Mouse (Mus musculus): ENCODE results near the gene Ldoc1. TPM values are rescaled to one million over a fixed set of nuclear protein-coding genes. Genes with fewer than 3 reads are reported as not detected.

Gene Ldoc1
- polyA plus RNA-seq (2012; fragmentation: generic; extraction: Trizol) = not detected
- long read RNA-seq, experiment 1 = 0 reads
- long read RNA-seq, experiment 2 = 0 reads

GRCm38 (mm10) chrX:61709302-61710033 lies at the start of gene Ldoc1:
TSS of gene Ldoc1 (plus strand) at chrX:61709497.
- H3K4me3 ChIP-seq (ENCODE audit: insufficient read depth, poor library complexity, severe bottlenecking) = no peak within 1 kb of the TSS
- H3K27me3 ChIP-seq (ENCODE audit: control insufficient read depth, insufficient read depth, insufficient read length) = no peaks in the 10 kb centered on the region
- H3K79me2 ChIP-seq (ENCODE audit: control insufficient read depth, insufficient read depth) = no peaks in the 10 kb centered on the region
- H3ac ChIP-seq (ENCODE audit: control insufficient read depth, insufficient read length, low read depth) = no peak within 1 kb of the TSS
- H3K36me3 ChIP-seq (ENCODE audit: control insufficient read depth, insufficient read depth) = no peaks in the 10 kb centered on the region
- TF ChIP-seq CEBPB (IDR thresholded peaks at IDR 0.05; ENCODE audit: low read depth) = no peak
- TF ChIP-seq USF1 (IDR thresholded peaks at IDR 0.05; ENCODE audit: low read depth) = no peak
- TF ChIP-seq MYOG (IDR thresholded peaks at IDR 0.05; ENCODE audit: control insufficient read depth, extremely low read depth, insufficient read length) = no peak
- no peak for TF ChIP-seq MYOD1 (IDR thresholded peaks at IDR 0.05; ENCODE audit: control insufficient read depth, insufficient read length, low read depth)
- TF ChIP-seq MAX (IDR thresholded peaks at IDR 0.05) = no peak
- TF ChIP-seq CTCF (IDR thresholded peaks at IDR 0.05; ENCODE audit: control insufficient read depth, insufficient read depth, insufficient read length) = no peak
- no peak for TF ChIP-seq FOSL1 (IDR thresholded peaks at IDR 0.05; ENCODE audit: insufficient read depth, low read length, poor library complexity, severe bottlenecking)
- H3K79me3 ChIP-seq (ENCODE audit: low read depth) = no peaks in the 10 kb centered on the region

GRCm38 (mm10) chrX:61710131-61710530 lies 834 bp downstream of the Ldoc1 start:
- no peak overlapping the region for H3ac ChIP-seq (ENCODE audit: control insufficient read depth, insufficient read length, low read depth)
- no peaks in the 10 kb centered on the region for H3K36me3 ChIP-seq (ENCODE audit: control insufficient read depth, insufficient read depth)
- no peaks in the 10 kb centered on the region for H3K79me3 ChIP-seq (ENCODE audit: low read depth)
- no peak overlapping the region for H3K4me3 ChIP-seq (ENCODE audit: insufficient read depth, poor library complexity, severe bottlenecking)
- no peaks in the 10 kb centered on the region for H3K27me3 ChIP-seq (ENCODE audit: control insufficient read depth, insufficient read depth, insufficient read length)
- no peak for TF ChIP-seq CTCF (IDR thresholded peaks at IDR 0.05; ENCODE audit: control insufficient read depth, insufficient read depth, insufficient read length)
- no peak for TF ChIP-seq CEBPB (IDR thresholded peaks at IDR 0.05; ENCODE audit: low read depth)
- no peak for TF ChIP-seq FOSL1 (IDR thresholded peaks at IDR 0.05; ENCODE audit: insufficient read depth, low read length, poor library complexity, severe bottlenecking)
- TF ChIP-seq MYOD1 (IDR thresholded peaks at IDR 0.05; ENCODE audit: control insufficient read depth, insufficient read length, low read depth) = no peak
- no peaks in the 10 kb centered on the region for H3K79me2 ChIP-seq (ENCODE audit: control insufficient read depth, insufficient read depth)

- Histone ChIP-seq H3ac (ENCODE audit: control insufficient read depth, insufficient read length, low read depth) (no peak overlapping the region), H3K79me2 (ENCODE audit: control insufficient read depth, insufficient read depth) (no peaks in the 10 kb centered on the region), H3K27me3 (ENCODE audit: control insufficient read depth, insufficient read depth, insufficient read length) (no peaks in the 10 kb centered on the region), H3K79me3 (ENCODE audit: low read depth) (no peaks in the 10 kb centered on the region), H3K36me3 (ENCODE audit: control insufficient read depth, insufficient read depth) (no peaks in the 10 kb centered on the region), H3K4me3 (ENCODE audit: insufficient read depth, poor library complexity, severe bottlenecking) (no peak overlapping the region)
- TF ChIP-seq CEBPB (IDR thresholded peaks at IDR 0.05; ENCODE audit: low read depth) (no peak), MYOD1 (IDR thresholded peaks at IDR 0.05; ENCODE audit: control insufficient read depth, insufficient read length, low read depth) (no peak), CTCF (IDR thresholded peaks at IDR 0.05; ENCODE audit: control insufficient read depth, insufficient read depth, insufficient read length) (no peak), MYOG (IDR thresholded peaks at IDR 0.05; ENCODE audit: control insufficient read depth, extremely low read depth, insufficient read length) (no peak), USF1 (IDR thresholded peaks at IDR 0.05; ENCODE audit: low read depth) (no peak), MAX (IDR thresholded peaks at IDR 0.05) (no peak), FOSL1 (IDR thresholded peaks at IDR 0.05; ENCODE audit: insufficient read depth, low read length, poor library complexity, severe bottlenecking) (no peak)
These were observed 13.2 kb downstream of the Ldoc1 start for GRCm38 (mm10) chrX:61722281-61723028.

GRCm38 (mm10) chrX:61723029-61723980 lies 14.0 kb downstream of the Ldoc1 start:
- H3K4me3 ChIP-seq (ENCODE audit: insufficient read depth, poor library complexity, severe bottlenecking) = no peak overlapping the region
- no peaks in the 10 kb centered on the region for H3K79me2 ChIP-seq (ENCODE audit: control insufficient read depth, insufficient read depth)
- no peak for TF ChIP-seq USF1 (IDR thresholded peaks at IDR 0.05; ENCODE audit: low read depth)
- no peak for TF ChIP-seq CEBPB (IDR thresholded peaks at IDR 0.05; ENCODE audit: low read depth)
- TF ChIP-seq MAX (IDR thresholded peaks at IDR 0.05) = no peak
- no peak for TF ChIP-seq CTCF (IDR thresholded peaks at IDR 0.05; ENCODE audit: control insufficient read depth, insufficient read depth, insufficient read length)
- no peak for TF ChIP-seq MYOG (IDR thresholded peaks at IDR 0.05; ENCODE audit: control insufficient read depth, extremely low read depth, insufficient read length)
- TF ChIP-seq MYOD1 (IDR thresholded peaks at IDR 0.05; ENCODE audit: control insufficient read depth, insufficient read length, low read depth) = no peak
- no peak for TF ChIP-seq FOSL1 (IDR thresholded peaks at IDR 0.05; ENCODE audit: insufficient read depth, low read length, poor library complexity, severe bottlenecking)
- no peak overlapping the region for H3ac ChIP-seq (ENCODE audit: control insufficient read depth, insufficient read length, low read depth)
- no peaks in the 10 kb centered on the region for H3K27me3 ChIP-seq (ENCODE audit: control insufficient read depth, insufficient read depth, insufficient read length)
- H3K79me3 ChIP-seq (ENCODE audit: low read depth) = no peaks in the 10 kb centered on the region
- no peaks in the 10 kb centered on the region for H3K36me3 ChIP-seq (ENCODE audit: control insufficient read depth, insufficient read depth)

All from C2C12 (cell line).